Mouse (Mus musculus) urinary bladder, adult 18-20 months (tissue): ENCODE measurements around the gene H2-DMa.
A peak's percentile ranks its signal among the peaks of the same experiment; 100 is the strongest.

Experiments
- DNase-seq, 2 experiments: peaks; one replicate each; pipeline ENCODE4 v3.0.0; 2022; ENCODE audit warnings: low spot score in 2 of 2, mixed read lengths in 2 of 2

Gene H2-DMa

GRCm38 (mm10) chr17:34119249-34120179 lies at the start of gene H2-DMa:
TSS of gene H2-DMa (plus strand) at chr17:34119541.
- DNase-seq, result peak; percentile 97 to 98

GRCm38 (mm10) chr17:34072091-34072490 lies 47.2 kb upstream of the H2-DMa start:
- DNase-seq, result no peak

- peak; percentile 24 to 61 for DNase-seq
Measured at GRCm38 (mm10) chr17:34075271-34075670, 44.1 kb upstream of the H2-DMa start.

- DNase-seq, result peak; percentile 28 to 33
Measured at GRCm38 (mm10) chr17:34077549-34077948, 41.8 kb upstream of the H2-DMa start.

- no peak for DNase-seq
Measured at GRCm38 (mm10) chr17:34078148-34078547, 41.2 kb upstream of the H2-DMa start.

- DNase-seq, result no peak
Measured at GRCm38 (mm10) chr17:34079002-34079401, 40.3 kb upstream of the H2-DMa start.

- DNase-seq, result no peak
Measured at GRCm38 (mm10) chr17:34079621-34080020, 39.7 kb upstream of the H2-DMa start.

GRCm38 (mm10) chr17:34083104-34083503 lies 36.2 kb upstream of the H2-DMa start:
- DNase-seq, result no peak

GRCm38 (mm10) chr17:34087386-34087785 lies 32.0 kb upstream of the H2-DMa start:
- DNase-seq, result no peak

- no peak for DNase-seq
Measured at GRCm38 (mm10) chr17:34088124-34088523, 31.2 kb upstream of the H2-DMa start.

GRCm38 (mm10) chr17:34090923-34091322 lies 28.4 kb upstream of the H2-DMa start:
- no peak for DNase-seq

- no peak for DNase-seq
Measured at GRCm38 (mm10) chr17:34092197-34092875, 27.0 kb upstream of the H2-DMa start, which contains the start of gene H2-Oa. TSS of gene H2-Oa (plus strand) at chr17:34092340.

GRCm38 (mm10) chr17:34093199-34093874 lies 26.0 kb upstream of the H2-DMa start:
- no peak for DNase-seq

- DNase-seq, result no peak
Measured at GRCm38 (mm10) chr17:34094283-34095035, 24.9 kb upstream of the H2-DMa start.

GRCm38 (mm10) chr17:34096497-34097010 lies 22.8 kb upstream of the H2-DMa start:
- no peak for DNase-seq

GRCm38 (mm10) chr17:34097272-34097671 lies 22.1 kb upstream of the H2-DMa start:
- DNase-seq, result no peak

GRCm38 (mm10) chr17:34098709-34099479 lies 20.4 kb upstream of the H2-DMa start:
- DNase-seq, result no peak

GRCm38 (mm10) chr17:34099531-34099930 lies 19.8 kb upstream of the H2-DMa start:
- DNase-seq, result no peak

GRCm38 (mm10) chr17:34101185-34101584 lies 18.2 kb upstream of the H2-DMa start:
- DNase-seq, result no peak

- DNase-seq, result peak; percentile 81 to 92
Measured at GRCm38 (mm10) chr17:34101604-34102032, 17.7 kb upstream of the H2-DMa start.
